Mouse (Mus musculus) embryonic facial prominence, embryonic 13.5 days (tissue): ENCODE measurements at regions not wholly inside any gene's neighbourhood (a gene's known extent, or its start where the extent isn't known, plus 50 kb on each side); places are given as distances from the start of the nearest gene placed in this dataset.

Experiments used
- ATAC-seq: fragments of 200-750 bp; cut with Nextera tagmentation; 2 replicates; pipeline ENCODE4 v1.8.0; 2017; ENCODE audit warnings: low read depth; ENCODE audit not compliant: insufficient number of reproducible peaks, insufficient read depth, low FRiP score, low TSS enrichment
- H3K27ac ChIP-seq: fragments of 300-500 bp; sonication (generic); 2 replicates; pipeline ENCODE4 v1.5.1; 2015; ENCODE audit warnings: moderate library complexity, mild to moderate bottlenecking, inconsistent platforms
- H3K27me3 ChIP-seq: fragments of 300-500 bp; sonication (generic); 2 replicates; pipeline ENCODE4 v1.6.1; 2015; ENCODE audit warnings: mild to moderate bottlenecking, inconsistent platforms
- H3K36me3 ChIP-seq: fragments of 300-500 bp; sonication (generic); 2 replicates; pipeline ENCODE4 v1.6.1; 2015; ENCODE audit warnings: mild to moderate bottlenecking, inconsistent platforms
- H3K4me1 ChIP-seq: fragments of 300-500 bp; sonication (generic); 2 replicates; pipeline ENCODE4 v1.6.1; 2015; ENCODE audit warnings: inconsistent platforms
- H3K4me2 ChIP-seq: fragments of 300-500 bp; sonication (generic); 2 replicates; pipeline ENCODE4 v1.6.1; 2015; ENCODE audit warnings: moderate library complexity, mild to moderate bottlenecking, inconsistent platforms
- H3K4me3 ChIP-seq: fragments of 300-500 bp; sonication (generic); 2 replicates; pipeline ENCODE4 v1.5.1; 2015; ENCODE audit warnings: mild to moderate bottlenecking, inconsistent platforms
- H3K9ac ChIP-seq: fragments of 300-500 bp; sonication (generic); 2 replicates; pipeline ENCODE4 v1.6.1; 2015; ENCODE audit warnings: mild to moderate bottlenecking, inconsistent platforms
- H3K9me3 ChIP-seq: fragments of 300-500 bp; sonication (generic); 2 replicates; pipeline ENCODE4 v1.6.1; 2016; ENCODE audit warnings: inconsistent platforms
- WGBS: fragments of 180-500 bp; shearing (Covaris S2); methylation state at CpG from one replicate; pipeline ENCODE4 v1.1.7; 2015; ENCODE audit warnings: mixed read lengths; 5-methylcytosine and 5-hydroxymethylcytosine counted together

GRCm38 (mm10) chr11:48426446-48426845 is 373.7 kb upstream of the Rack1 start:
- WGBS, result 75% methylated on average over 1 of the region's 1 CpGs
- Histone ChIP-seq H3K4me1 (no peaks in the 10 kb centered on the region), H3K27ac (no peak overlapping the region), H3K9ac (no peak overlapping the region), H3K9me3 (no peaks in the 10 kb centered on the region), H3K36me3 (no peaks in the 10 kb centered on the region), H3K4me2 (no peak overlapping the region), H3K4me3 (no peak overlapping the region), H3K27me3 (no peaks in the 10 kb centered on the region)
- ATAC-seq, result no peak

- H3K27ac ChIP-seq, result no peak overlapping the region
- no peak overlapping the region for H3K4me3 ChIP-seq
- no peaks in the 10 kb centered on the region for H3K4me1 ChIP-seq
- no peak overlapping the region for H3K4me2 ChIP-seq
- no peak for ATAC-seq
- H3K9ac ChIP-seq, result no peak overlapping the region
- WGBS, result 88% methylated on average over 6 of the region's 6 CpGs
- H3K27me3 ChIP-seq, result no peaks in the 10 kb centered on the region
- no peaks in the 10 kb centered on the region for H3K36me3 ChIP-seq
- H3K9me3 ChIP-seq, result no peaks in the 10 kb centered on the region
These were observed 381.9 kb upstream of the Rack1 start for GRCm38 (mm10) chr11:48418066-48418756.

- H3K9ac ChIP-seq, result no peak overlapping the region
- H3K9me3 ChIP-seq, result no peaks in the 10 kb centered on the region
- H3K4me3 ChIP-seq, result no peak overlapping the region
- H3K36me3 ChIP-seq, result no peaks in the 10 kb centered on the region
- no peak overlapping the region for H3K27ac ChIP-seq
- H3K27me3 ChIP-seq, result no peaks in the 10 kb centered on the region
- no peaks in the 10 kb centered on the region for H3K4me1 ChIP-seq
- H3K4me2 ChIP-seq, result no peak overlapping the region
- ATAC-seq, result no peak
- 83% methylated on average over 2 of the region's 2 CpGs for WGBS
These were observed 382.5 kb upstream of the Rack1 start for GRCm38 (mm10) chr11:48417615-48418014.

GRCm38 (mm10) chr11:48398032-48398431 is 402.1 kb upstream of the Rack1 start:
- no peak overlapping the region for H3K9ac ChIP-seq
- 48% methylated on average over 2 of the region's 2 CpGs for WGBS
- H3K4me3 ChIP-seq, result no peak overlapping the region
- H3K36me3 ChIP-seq, result no peaks in the 10 kb centered on the region
- no peak overlapping the region for H3K27ac ChIP-seq
- H3K4me1 ChIP-seq, result no peaks in the 10 kb centered on the region
- no peak for ATAC-seq
- H3K9me3 ChIP-seq, result no peaks in the 10 kb centered on the region
- H3K4me2 ChIP-seq, result no peak overlapping the region
- H3K27me3 ChIP-seq, result no peaks in the 10 kb centered on the region

GRCm38 (mm10) chr11:48381489-48381888 is 392.7 kb upstream of the Sgcd start:
- no peaks in the 10 kb centered on the region for H3K27me3 ChIP-seq
- H3K9ac ChIP-seq, result no peak overlapping the region
- H3K4me3 ChIP-seq, result no peak overlapping the region
- H3K4me1 ChIP-seq, result no peaks in the 10 kb centered on the region
- 54% methylated on average over 4 of the region's 4 CpGs for WGBS
- ATAC-seq, result no peak
- H3K36me3 ChIP-seq, result no peaks in the 10 kb centered on the region
- H3K9me3 ChIP-seq, result no peaks in the 10 kb centered on the region
- no peak overlapping the region for H3K27ac ChIP-seq
- no peak overlapping the region for H3K4me2 ChIP-seq

GRCm38 (mm10) chr11:48378044-48378443 is 389.3 kb upstream of the Sgcd start:
- Histone ChIP-seq H3K9me3 (no peaks in the 10 kb centered on the region), H3K9ac (no peak overlapping the region), H3K36me3 (no peaks in the 10 kb centered on the region), H3K4me3 (no peak overlapping the region), H3K4me1 (no peaks in the 10 kb centered on the region), H3K27ac (no peak overlapping the region), H3K4me2 (no peak overlapping the region), H3K27me3 (no peaks in the 10 kb centered on the region)
- ATAC-seq, result no peak
- WGBS, result 80% methylated on average over 4 of the region's 4 CpGs

- H3K27me3 ChIP-seq, result no peaks in the 10 kb centered on the region
- H3K4me1 ChIP-seq, result no peaks in the 10 kb centered on the region
- H3K4me2 ChIP-seq, result no peak overlapping the region
- H3K9ac ChIP-seq, result no peak overlapping the region
- H3K9me3 ChIP-seq, result no peaks in the 10 kb centered on the region
- ATAC-seq, result no peak
- no peaks in the 10 kb centered on the region for H3K36me3 ChIP-seq
- H3K4me3 ChIP-seq, result no peak overlapping the region
- no peak overlapping the region for H3K27ac ChIP-seq
These were observed 388.5 kb upstream of the Sgcd start for GRCm38 (mm10) chr11:48377269-48377668.

- Histone ChIP-seq H3K9me3 (no peaks in the 10 kb centered on the region), H3K4me1 (no peaks in the 10 kb centered on the region), H3K4me3 (no peak overlapping the region), H3K27ac (no peak overlapping the region), H3K9ac (no peak overlapping the region), H3K4me2 (no peak overlapping the region), H3K27me3 (no peaks in the 10 kb centered on the region), H3K36me3 (no peaks in the 10 kb centered on the region)
- no peak for ATAC-seq
- 72% methylated on average over 4 of the region's 4 CpGs for WGBS
These were observed 362.7 kb upstream of the Sgcd start for GRCm38 (mm10) chr11:48351349-48352023.

GRCm38 (mm10) chr11:48314500-48314899 is 325.7 kb upstream of the Sgcd start:
- Histone ChIP-seq H3K9ac (no peak overlapping the region), H3K9me3 (no peaks in the 10 kb centered on the region), H3K36me3 (no peaks in the 10 kb centered on the region), H3K27me3 (no peaks in the 10 kb centered on the region), H3K4me2 (no peak overlapping the region), H3K4me3 (no peak overlapping the region), H3K4me1 (no peaks in the 10 kb centered on the region), H3K27ac (no peak overlapping the region)
- no peak for ATAC-seq
- 38% methylated on average over 1 of the region's 1 CpGs for WGBS

GRCm38 (mm10) chr11:48295370-48295769 is 306.6 kb upstream of the Sgcd start:
- Histone ChIP-seq H3K36me3 (no peaks in the 10 kb centered on the region), H3K9me3 (no peaks in the 10 kb centered on the region), H3K4me2 (no peak overlapping the region), H3K9ac (no peak overlapping the region), H3K27ac (no peak overlapping the region), H3K4me3 (no peak overlapping the region), H3K4me1 (no peaks in the 10 kb centered on the region), H3K27me3 (no peaks in the 10 kb centered on the region)
- 69% methylated on average over 3 of the region's 3 CpGs for WGBS
- ATAC-seq, result no peak

GRCm38 (mm10) chr11:48262492-48262891 is 273.7 kb upstream of the Sgcd start:
- no peaks in the 10 kb centered on the region for H3K4me1 ChIP-seq
- no peak overlapping the region for H3K27ac ChIP-seq
- 45% methylated on average over 3 of the region's 3 CpGs for WGBS
- no peaks in the 10 kb centered on the region for H3K36me3 ChIP-seq
- no peak overlapping the region for H3K4me3 ChIP-seq
- no peaks in the 10 kb centered on the region for H3K9me3 ChIP-seq
- H3K4me2 ChIP-seq, result no peak overlapping the region
- H3K27me3 ChIP-seq, result no peaks in the 10 kb centered on the region
- no peak for ATAC-seq
- H3K9ac ChIP-seq, result no peak overlapping the region

- Histone ChIP-seq H3K27ac (no peak overlapping the region), H3K36me3 (no peaks in the 10 kb centered on the region), H3K9me3 (no peaks in the 10 kb centered on the region), H3K9ac (no peak overlapping the region), H3K27me3 (no peaks in the 10 kb centered on the region), H3K4me2 (no peak overlapping the region), H3K4me1 (no peaks in the 10 kb centered on the region), H3K4me3 (no peak overlapping the region)
- whole genome bisulfite sequencing, result 9% methylated on average over 1 of the region's 1 CpGs
- no peak for ATAC-seq
These were observed 272.3 kb upstream of the Sgcd start for GRCm38 (mm10) chr11:48261089-48261488.
